Mouse (Mus musculus) T-helper 17 cell (primary cell): Measurements from ENCODE around the gene Dact3.

ENCODE experiments used
- in situ Hi-C, 2 experiments: fragments of 300-600 bp; cut with MboI, MseI; formaldehyde crosslinking; loops; 1 replicate in 1 of 2; 2 replicates in 1 of 2; pipeline ENCODE4 v1.15.1; 2025; ENCODE audit warnings: high pct_unique_total_duplicates in 2 of 2

The Dact3 gene

GRCm38 (mm10) chr7:16875310-16875325, at the start of gene Dact3:
Gene Dact3, plus strand, starts transcription at chr7:16875317.
- in situ Hi-C loops: loop anchor here in 1 of 2 experiments (10.0 kb wide), 1 partner anchor 830 kb away; the partner anchor contains the start of gene Bicra

DNA sequence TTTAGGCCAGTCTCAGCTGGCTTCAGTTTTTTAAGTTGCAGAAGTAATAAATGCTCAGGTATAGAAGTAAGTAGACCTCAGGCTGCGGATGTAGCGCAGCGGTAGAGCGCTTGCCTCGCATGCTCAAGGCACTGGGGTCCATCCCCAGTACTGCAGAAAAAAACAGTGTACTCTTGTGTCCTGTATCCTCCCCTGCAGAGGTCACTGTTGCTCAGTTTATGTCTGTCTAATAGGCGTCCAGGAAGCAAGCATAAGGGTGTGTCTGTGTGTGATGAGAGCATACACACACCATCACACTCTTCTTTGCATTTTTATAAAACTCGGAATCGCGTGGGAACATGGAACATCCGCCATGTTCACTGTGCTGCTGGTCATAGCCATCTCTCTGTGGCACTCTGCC, 49.3 kb upstream of the Dact3 start:
- in situ Hi-C loops: no loop called here

GRCm38 (mm10) chr7:16826571-16826970, 48.5 kb upstream of the Dact3 start:
- in situ Hi-C loops: no loop called here

DNA sequence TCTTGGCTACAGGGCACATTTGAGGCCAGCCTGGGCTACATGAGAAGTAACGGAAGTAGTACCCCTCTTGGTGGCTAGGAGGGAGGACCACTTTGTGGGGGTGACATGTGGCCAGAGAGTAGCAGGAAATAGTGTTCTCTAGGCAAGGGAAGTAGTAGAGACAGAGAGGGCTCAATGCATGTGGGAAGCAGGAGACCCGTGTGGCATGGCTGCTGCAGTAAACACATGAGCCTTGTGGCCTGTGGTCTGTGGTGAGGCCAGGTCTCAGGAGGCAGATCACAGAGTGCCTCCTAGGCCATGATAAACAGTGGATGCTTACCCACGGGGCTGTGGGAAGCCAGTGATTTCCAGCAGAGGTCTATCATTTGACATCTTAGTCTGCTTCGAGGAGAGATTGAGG, 47.8 kb upstream of the Dact3 start:
- in situ Hi-C loops: no loop called here

- in situ Hi-C loops: no loop called here
These were observed 44.7 kb upstream of the Dact3 start for GRCm38 (mm10) chr7:16830449-16830848.

DNA sequence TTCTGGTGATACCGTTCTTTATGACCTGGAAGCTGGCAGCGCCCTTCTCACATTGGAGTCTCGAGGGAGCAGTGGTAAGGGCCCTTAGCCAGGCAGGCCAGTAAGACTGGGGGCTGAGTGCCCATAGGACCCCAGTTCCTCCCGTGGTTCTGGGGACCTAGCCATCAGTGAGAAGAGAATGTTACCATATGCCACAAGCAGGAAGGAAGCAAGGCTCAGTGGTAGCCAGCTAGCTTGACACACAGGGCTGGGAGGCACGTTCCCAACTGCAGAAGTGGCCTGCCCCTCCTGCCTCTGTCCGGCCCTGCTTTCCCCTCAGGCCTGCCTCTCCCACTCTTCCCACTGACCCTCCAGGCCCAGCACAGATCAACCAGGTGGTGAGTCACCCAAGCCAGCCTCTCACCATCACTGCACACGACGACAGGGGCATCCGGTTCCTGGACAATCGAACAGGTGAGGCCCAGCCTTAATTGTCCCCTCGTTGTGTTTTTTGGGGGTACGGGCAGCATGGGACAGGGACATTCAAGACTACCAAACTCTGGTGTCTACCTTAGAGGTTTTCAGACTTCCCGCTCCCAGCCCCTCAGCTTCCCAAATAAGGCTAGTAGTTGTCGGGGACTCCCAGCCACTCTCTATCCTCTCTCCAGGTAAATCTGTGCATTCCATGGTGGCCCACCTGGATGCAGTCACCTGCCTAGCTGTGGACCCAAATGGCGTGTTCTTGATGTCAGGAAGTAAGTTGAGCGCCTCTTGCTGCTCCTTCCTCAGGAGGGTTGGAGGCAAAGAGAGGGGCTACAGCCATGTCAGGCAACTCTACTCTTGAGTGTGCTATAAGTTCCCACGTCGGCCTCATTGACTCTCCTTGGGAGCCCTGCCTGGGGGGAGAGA, 37.0 kb upstream of the Dact3 start:
- in situ Hi-C loops: no loop called here

- in situ Hi-C loops: no loop called here
These were observed 36.2 kb upstream of the Dact3 start for GRCm38 (mm10) chr7:16838804-16839426.

DNA sequence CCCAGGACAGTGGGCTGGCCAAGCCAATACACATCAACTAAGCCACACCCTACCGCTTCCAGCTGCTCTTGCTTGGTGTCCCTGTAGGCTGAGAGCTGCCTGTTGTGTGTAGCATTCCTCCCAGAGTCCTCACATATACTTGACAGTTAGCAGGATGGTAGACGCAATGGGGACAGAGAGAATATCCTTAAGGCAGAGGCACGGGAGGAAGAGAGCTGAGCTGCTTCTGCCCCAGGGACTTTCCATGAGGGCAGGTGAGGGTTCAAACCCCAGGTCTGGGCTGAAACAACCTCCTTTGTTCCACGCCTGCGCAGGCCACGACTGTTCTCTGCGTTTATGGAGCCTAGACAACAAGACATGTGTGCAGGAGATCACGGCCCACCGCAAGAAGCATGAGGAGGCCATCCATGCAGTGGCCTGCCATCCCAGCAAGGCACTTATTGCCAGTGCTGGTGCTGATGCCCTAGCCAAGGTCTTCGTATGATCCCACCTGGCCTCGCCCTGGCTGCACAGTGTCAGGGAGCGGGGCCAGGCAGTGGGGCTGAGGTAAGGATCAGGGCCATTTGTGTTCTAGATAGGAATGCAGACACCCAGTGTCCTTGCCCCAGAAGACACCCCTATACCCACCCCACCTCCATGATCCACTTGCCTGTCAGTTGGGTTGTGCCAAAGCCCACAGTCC, 35.5 kb upstream of the Dact3 start:
- in situ Hi-C loops: no loop called here

GRCm38 (mm10) chr7:16840109-16840491, 35.0 kb upstream of the Dact3 start:
- in situ Hi-C loops: no loop called here

- in situ Hi-C loops: no loop called here
These were observed 34.0 kb upstream of the Dact3 start for GRCm38 (mm10) chr7:16841078-16841477.

- in situ Hi-C loops: no loop called here
These were observed 33.3 kb upstream of the Dact3 start for GRCm38 (mm10) chr7:16841561-16842560.

DNA sequence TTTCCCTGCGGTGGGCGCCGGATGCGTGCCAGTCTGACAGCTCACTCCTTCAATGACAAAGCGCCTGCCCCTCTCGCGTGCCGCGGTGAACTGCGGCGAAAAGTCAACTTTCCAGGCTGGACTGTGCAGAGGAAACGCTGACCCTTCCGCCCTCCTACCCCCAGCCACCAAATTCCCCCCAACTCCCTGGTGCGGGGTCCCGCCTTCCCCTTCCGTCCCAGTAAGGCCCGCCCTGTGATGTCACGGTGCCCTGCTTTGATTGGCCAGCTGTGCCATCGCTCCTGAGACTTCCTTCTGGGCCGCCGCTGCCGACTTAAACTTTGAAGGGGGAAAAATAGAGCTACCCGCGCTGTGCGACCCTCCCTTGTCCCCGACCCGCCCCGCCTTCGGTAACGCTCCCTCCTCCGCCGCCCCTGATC, 32.5 kb upstream of the Dact3 start, which contains the start of gene Prkd2:
TSS of gene Prkd2 (plus strand) at position 258 of the 419 bp plus-strand sequence.
- in situ Hi-C loops: no loop called here

DNA sequence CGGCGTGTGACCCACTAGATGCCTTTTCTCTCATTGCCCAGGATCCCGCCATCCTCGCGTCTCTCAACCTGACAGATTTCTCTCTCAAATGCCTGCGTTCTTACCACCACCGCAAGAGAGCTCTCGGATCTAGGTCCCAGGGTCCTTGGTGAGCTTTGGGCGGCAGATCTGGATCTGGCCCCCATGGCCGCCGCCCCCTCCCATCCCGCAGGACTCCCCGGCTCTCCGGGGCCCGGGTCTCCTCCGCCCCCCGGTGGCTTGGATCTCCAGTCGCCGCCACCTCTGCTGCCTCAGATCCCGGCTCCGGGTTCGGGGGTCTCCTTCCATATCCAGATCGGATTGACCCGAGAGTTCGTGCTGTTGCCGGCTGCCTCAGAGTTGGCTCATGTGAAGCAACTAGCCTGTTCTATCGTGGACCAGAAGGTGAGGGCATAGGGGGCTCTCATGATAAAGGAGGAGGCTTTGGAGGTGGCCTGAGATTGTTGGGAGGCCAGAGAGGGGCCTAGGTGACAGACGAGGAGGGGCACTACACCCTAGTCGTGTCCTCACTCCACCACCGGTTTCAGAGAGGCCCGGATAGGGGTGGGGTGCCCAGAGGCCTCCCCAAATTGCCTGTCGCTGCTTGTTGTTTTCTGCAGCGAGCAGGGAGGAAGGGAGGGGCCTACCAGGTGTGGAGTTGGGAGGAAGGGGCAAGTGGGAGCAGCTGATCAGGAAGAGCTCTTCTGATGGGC, 31.5 kb upstream of the Dact3 start:
- in situ Hi-C loops: no loop called here

DNA sequence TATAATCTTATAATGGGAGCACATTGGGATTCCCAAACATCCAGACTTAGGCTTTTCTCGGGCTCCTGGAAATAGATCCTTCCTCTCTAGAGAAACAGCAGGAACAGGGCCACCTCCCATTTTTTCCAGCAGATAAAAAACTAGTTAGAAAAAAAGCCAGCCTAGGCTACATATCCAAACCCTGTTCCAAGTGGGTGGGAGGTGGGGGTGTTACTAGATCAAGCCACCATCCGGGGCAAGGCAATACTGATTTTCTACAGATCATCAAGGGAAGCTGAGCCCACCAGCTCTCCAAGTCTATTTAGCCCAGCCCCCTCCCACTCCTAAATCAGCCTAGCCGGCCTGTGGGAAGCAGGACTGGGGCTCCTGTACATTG, 30.4 kb upstream of the Dact3 start:
- in situ Hi-C loops: no loop called here

DNA sequence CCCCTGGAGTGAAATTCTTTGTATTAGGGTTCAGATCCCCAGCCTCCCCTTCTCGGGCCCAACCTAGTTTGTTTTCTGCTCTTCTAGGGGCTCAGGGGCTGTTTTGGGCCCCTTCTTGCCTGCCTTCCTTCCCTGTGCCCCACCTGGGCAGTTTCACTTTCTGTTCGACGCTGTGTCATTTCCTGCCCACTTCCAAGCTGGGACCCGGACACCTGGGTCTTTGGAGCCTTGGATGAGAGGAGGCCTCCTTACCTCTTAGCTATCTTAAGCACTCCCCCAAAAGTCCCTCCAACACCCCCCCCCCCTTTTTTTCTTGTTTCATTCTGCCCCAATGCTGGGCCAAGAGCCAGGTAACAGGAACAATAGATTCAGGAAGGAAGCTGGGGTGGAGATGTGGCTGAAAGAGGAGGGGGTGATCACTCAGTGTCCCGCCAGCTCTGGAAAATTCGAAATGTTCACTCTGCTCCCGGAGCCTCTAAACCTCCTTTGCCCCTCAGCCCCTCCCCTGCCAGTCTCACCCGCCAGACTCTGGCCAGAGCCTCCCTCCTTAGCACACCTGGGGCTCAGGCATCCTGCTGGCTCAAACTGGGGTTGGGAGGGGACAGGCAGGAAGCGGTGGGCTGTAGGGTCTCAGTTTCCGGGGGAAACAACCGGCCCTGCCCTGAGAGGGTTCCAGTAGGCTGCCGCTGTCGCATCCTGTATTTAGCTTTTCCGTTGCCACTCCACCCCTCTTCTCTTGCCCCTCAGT, 29.9 kb upstream of the Dact3 start:
- in situ Hi-C loops: no loop called here

DNA sequence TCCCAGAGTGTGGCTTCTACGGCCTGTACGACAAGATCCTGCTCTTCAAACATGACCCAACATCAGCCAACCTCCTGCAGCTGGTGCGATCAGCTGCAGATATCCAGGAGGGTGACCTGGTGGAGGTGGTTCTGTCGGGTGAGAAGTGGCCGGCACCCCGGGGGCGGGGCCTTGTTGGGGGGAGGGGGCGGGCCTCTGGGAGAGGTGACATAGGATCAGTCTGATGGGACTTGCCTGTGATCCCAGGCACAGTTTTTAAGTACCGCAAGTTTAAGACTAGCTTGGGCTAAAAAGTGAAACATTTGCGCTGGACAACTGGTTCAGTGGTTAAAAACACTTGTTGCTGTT, 29.3 kb upstream of the Dact3 start:
- in situ Hi-C loops: no loop called here

DNA sequence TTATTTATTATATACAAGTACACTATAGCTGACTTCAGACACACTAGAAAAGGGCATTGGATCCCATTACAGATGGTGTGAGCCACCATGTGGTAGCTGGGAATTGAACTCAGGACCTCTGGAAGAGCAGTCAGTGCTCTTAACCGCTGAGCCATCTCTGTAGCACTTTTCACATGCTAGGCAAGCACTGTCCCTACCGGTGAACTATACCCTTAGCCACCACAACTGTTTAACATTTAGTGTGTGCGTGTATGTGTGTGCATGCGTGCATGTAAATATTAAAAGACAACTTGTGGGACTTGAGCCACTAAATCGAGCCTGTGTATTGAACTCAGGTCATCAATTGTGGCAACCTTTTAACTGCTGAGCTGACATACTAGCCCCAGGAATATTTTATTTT, 28.3 kb upstream of the Dact3 start:
- in situ Hi-C loops: no loop called here

DNA sequence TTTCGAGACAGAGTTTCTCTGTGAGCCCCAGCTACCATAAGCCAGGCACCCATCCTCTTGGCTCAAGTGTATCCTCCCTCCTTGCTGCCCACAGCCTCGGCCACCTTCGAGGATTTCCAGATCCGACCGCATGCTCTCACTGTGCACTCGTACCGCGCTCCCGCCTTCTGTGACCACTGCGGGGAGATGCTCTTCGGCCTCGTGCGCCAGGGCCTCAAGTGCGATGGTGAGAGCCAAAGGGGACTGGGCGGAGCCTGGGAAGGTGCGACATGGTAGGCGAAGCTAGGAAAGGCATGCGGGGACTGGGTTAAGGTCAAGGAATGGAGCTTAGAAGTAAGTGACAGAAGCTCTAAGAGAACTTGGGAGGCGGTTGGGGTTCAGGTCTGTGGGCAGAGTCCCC, 27.6 kb upstream of the Dact3 start:
- in situ Hi-C loops: no loop called here

DNA sequence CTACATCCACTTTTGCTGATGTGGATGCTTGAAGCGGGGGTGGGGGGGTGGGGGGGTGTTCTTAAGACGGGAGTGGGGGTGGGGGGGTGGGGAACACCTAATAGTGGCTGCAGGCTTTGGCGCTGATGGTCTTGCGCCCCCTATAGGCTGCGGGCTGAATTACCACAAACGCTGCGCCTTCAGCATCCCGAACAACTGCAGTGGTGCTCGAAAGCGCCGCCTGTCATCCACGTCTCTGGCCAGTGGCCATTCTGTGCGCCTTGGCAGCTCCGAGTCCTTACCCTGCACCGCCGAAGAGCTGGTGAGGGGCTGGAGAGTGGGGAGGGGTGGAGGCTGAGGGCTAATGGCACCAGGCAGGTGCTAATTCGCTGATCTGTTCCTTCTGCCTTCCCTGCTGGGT, 26.5 kb upstream of the Dact3 start:
- in situ Hi-C loops: no loop called here

DNA sequence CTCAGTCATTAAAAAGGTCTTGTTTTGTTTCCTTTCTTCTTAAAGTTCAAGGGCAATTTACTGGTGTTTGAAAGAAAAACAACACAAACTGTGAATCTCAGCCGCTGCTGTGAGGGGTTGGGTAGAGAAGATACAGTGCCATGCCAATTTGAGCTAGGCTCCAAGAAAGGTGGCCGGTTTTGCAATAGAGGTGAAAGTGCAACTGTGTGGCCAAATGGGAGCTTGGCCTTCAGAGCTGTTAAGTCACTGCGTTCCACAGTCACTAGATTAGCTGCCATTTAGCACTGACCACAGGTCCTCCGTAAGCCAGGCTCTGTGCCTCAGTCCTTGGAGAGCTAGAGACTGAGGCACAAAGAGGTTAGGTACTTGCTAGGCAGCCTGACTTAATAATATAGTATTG, 23.5 kb upstream of the Dact3 start:
- in situ Hi-C loops: no loop called here
